Mouse (Mus musculus) stomach, postnatal 0 days (tissue): ENCODE results near the gene Polr3gl. TPM values are rescaled to one million over a fixed set of nuclear protein-coding genes. Genes with fewer than 3 reads are reported as not detected.
A peak's percentile ranks its signal among the peaks of the same experiment; 100 is the strongest.
"Not testable (repeated sequence)": the region's sequence is repeated elsewhere in the genome, so short reads cannot be mapped to it uniquely, and the experiment has no call there.

Source experiments
- ATAC-seq: fragments of 200-750 bp; cut with Nextera tagmentation; 2 replicates; pipeline ENCODE4 v1.8.0; 2017; ENCODE audit not compliant: low FRiP score, low TSS enrichment
- DNase-seq: peaks from one replicate; pipeline ENCODE4 v3.0.0-alpha.2; 2016; ENCODE audit warnings: low spot score
- H3K27ac ChIP-seq: fragments of 300-500 bp; sonication (generic); replicated peaks from 2 replicates; pipeline ENCODE4 v1.5.1; 2014; ENCODE audit warnings: mild to moderate bottlenecking, control low read depth
- H3K27me3 ChIP-seq: fragments of 300-500 bp; sonication (generic); 2 replicates; pipeline ENCODE4 v1.6.1; 2014; ENCODE audit warnings: low read length; ENCODE audit not compliant: control insufficient read depth, insufficient read depth
- H3K36me3 ChIP-seq: fragments of 300-500 bp; sonication (generic); 2 replicates; pipeline ENCODE4 v1.6.1; 2014; ENCODE audit warnings: low read length, mixed read lengths; ENCODE audit not compliant: control insufficient read depth, insufficient read depth
- H3K4me1 ChIP-seq: fragments of 300-500 bp; sonication (generic); replicated peaks from 2 replicates; pipeline ENCODE4 v1.6.1; 2014; ENCODE audit warnings: antibody characterized with exemption; ENCODE audit not compliant: control insufficient read depth, insufficient read depth
- H3K4me2 ChIP-seq: fragments of 300-500 bp; sonication (generic); replicated peaks from 2 replicates; pipeline ENCODE4 v1.6.1; 2014; ENCODE audit warnings: low read depth, mild to moderate bottlenecking, control low read depth, moderate library complexity
- H3K4me3 ChIP-seq: fragments of 300-500 bp; sonication (generic); 2 replicates; pipeline ENCODE4 v1.5.1; 2014; ENCODE audit warnings: low read depth, low read length, control low read depth
- H3K9ac ChIP-seq: fragments of 300-500 bp; sonication (generic); 2 replicates; pipeline ENCODE4 v1.6.1; 2014; ENCODE audit warnings: mild to moderate bottlenecking, low read length, control low read depth, mixed read lengths
- H3K9me3 ChIP-seq: fragments of 300-500 bp; sonication (generic); 2 replicates; pipeline ENCODE4 v1.6.1; 2016; ENCODE audit warnings: low read length; ENCODE audit not compliant: control insufficient read depth
- CTCF ChIP-seq: IDR thresholded peaks from 2 replicates; pipeline ENCODE4 v1.5.1; 2016; ENCODE audit warnings: antibody characterized with exemption, low read depth, mild to moderate bottlenecking, moderate library complexity
- EP300 ChIP-seq: optimal IDR thresholded peaks from 2 replicates; pipeline ENCODE3; 2016; ENCODE audit warnings: antibody characterized with exemption
- WGBS: fragments of 180-500 bp; shearing (Covaris S2); extraction: QIAGEN DNeasy Blood & Tissue Kit; methylation state at CpG from one replicate; pipeline ENCODE4 v1.1.7; 2014; 5-methylcytosine and 5-hydroxymethylcytosine counted together
- polyA plus RNA-seq: library from polyadenylated mRNA; unstranded; fragments of >200 nt; fragmentation: Nextera tagmentation; extraction: Ambion mirVana; gene quantifications from 2 replicates; pipeline ENCODE4 v1.2.1, GENCODE M21; 2015

The Polr3gl gene
- polyA plus RNA-seq, 1 experiment from 2014 or later = 16.1 TPM

DNA sequence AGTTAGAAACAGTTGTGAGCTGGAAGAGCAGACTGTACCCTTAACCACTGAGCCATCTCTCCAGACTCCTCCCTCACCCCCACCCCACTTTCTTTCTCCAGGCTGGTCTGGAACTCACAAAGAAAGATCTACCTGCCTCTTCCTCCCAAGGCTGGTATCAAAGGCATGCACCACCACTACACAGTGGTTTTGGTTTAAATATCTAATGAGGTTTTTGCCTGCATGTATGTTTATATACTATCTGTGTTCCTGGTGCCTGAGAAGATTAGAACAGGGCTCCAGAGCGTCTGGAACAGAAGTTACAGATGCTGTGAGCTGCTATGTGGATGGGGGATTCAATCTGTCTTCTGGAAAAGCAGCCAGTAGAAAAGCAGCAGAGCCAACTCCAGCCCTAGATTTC, 40.0 kb upstream of the Polr3gl start:
- no peak overlapping the region for H3K4me2 ChIP-seq
- H3K27me3 ChIP-seq = no peaks in the 10 kb centered on the region
- H3K36me3 ChIP-seq = peaks cover 7% of the 10 kb centered on the region
- no peak overlapping the region for H3K4me3 ChIP-seq
- WGBS = 48% methylated on average over 1 of the region's 1 CpGs
- no peaks in the 10 kb centered on the region for H3K9me3 ChIP-seq
- no peak for DNase-seq
- H3K9ac ChIP-seq = no peak overlapping the region
- H3K4me1 ChIP-seq = peaks cover 8% of the 10 kb centered on the region
- no peak for TF ChIP-seq EP300
- TF ChIP-seq CTCF = no peak
- no peak overlapping the region for H3K27ac ChIP-seq
- no peak for ATAC-seq

DNA sequence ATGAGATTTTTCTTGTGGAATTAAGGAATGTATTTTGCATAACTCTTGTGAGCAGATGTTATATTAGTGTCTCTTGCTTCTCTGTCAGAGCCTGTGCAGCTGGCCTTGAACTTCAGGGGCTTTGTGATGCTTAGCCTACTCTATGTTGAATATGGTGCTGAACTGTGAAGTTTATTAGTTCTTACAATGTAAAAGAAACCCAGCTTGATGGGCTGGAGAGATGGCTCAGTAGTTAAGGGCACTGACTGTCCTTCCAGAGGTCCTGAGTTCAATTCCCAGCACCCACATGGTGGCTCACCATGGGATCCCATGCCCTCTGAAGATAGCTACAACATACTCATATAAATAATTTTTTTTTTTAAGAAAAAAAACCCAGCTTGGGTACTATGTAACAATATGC, 38.1 kb upstream of the Polr3gl start:
- no peak for ATAC-seq
- Histone ChIP-seq H3K4me3 (no peak overlapping the region), H3K4me1 (peaks cover 8% of the 10 kb centered on the region), H3K27me3 (no peaks in the 10 kb centered on the region), H3K9ac (no peak overlapping the region), H3K27ac (no peak overlapping the region), H3K9me3 (no peaks in the 10 kb centered on the region), H3K4me2 (no peak overlapping the region), H3K36me3 (peaks cover 3% of the 10 kb centered on the region; the same call in 1 of the 2 replicates)
- DNase-seq = no peak
- TF ChIP-seq CTCF = no peak
- TF ChIP-seq EP300 = no peak

DNA sequence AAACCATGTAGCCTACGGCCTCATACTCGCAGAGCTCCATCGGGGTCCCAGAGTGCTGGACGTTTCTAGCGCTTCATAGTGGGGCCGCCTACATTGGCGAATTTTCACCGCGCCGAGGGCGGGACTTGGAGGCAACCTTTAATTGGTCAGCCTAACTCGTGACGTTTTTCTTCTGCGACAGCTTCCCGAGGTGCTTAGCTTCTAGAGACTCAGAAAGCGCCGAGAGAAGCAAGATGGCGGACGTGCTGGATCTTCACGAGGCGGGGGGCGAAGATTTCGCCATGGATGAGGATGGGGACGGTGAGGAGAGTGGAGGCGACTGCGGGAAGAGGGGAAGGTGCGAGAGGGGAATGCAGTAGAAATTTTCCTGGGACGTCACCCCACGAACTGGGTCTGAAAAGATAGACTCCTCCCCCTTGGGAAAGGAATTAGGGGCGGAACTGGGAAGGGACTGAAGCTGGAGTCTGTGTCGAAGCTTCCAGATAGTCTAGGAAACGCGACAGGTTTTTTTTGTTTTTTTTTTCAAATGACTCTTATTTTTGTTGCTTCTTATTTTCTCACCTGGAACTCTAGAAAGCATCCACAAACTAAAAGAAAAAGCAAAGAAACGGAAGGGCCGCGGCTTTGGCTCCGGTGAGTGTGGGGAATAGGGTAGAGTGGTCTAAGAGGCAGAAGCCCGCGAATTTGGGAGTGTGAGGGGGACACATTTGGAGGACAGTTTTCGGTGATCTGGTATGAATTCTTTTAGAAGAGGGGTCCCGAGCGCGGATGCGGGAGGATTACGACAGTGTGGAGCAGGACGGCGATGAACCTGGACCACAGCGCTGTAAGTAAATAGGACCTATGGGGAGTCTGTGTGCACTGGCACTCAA, 36.0 kb upstream of the Polr3gl start, which contains the start of gene Rbm8a:
Gene Rbm8a (plus strand): TSS at position 205 of the 872 bp plus-strand sequence.
- Histone ChIP-seq H3K4me2 (peak within 1 kb of the TSS; percentile 80), H3K4me1 (peaks cover 5% of the 10 kb centered on the region), H3K27me3 (no peaks in the 10 kb centered on the region), H3K36me3 (peaks cover 3% of the 10 kb centered on the region; the same call in 1 of the 2 replicates), H3K9me3 (no peaks in the 10 kb centered on the region), H3K9ac (peak within 1 kb of the TSS; percentile 77), H3K27ac (peak within 1 kb of the TSS; percentile 85), H3K4me3 (peak within 1 kb of the TSS; percentile 68)
- under 1% methylated on average over 48 of the region's 48 CpGs for WGBS
- TF ChIP-seq EP300 (no peak), CTCF (no peak)
- ATAC-seq (peak; percentile 94), DNase-seq (peak; percentile 95)

DNA sequence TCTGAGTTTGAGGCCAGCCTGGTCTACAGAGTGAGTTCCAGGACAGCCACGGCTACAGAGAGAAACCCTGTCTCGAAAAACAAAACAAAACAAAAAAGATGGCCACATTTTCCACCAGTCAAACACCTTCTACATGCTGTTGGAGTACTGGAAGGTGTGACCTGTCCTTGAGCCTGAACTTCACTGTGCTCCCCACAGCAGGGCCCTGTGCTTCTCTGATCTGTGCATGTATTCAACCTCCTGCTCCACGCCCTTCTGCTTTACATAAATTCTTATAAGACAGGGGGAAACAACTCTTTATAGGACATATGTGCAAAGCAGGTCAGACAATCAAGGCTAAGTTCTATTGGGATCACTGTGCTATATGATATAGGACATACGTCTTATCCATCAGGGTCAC, 29.2 kb upstream of the Polr3gl start:
- no peaks in the 10 kb centered on the region for H3K27me3 ChIP-seq
- no peak overlapping the region for H3K27ac ChIP-seq
- no peaks in the 10 kb centered on the region for H3K4me1 ChIP-seq
- no peak overlapping the region for H3K9ac ChIP-seq
- TF ChIP-seq CTCF = no peak
- TF ChIP-seq EP300 = no peak
- no peak overlapping the region for H3K4me2 ChIP-seq
- ATAC-seq = no peak
- H3K4me3 ChIP-seq = no peak overlapping the region
- no peaks in the 10 kb centered on the region for H3K9me3 ChIP-seq
- WGBS = 92% methylated on average over 4 of the region's 4 CpGs
- H3K36me3 ChIP-seq = peaks cover 3% of the 10 kb centered on the region; the same call in 1 of the 2 replicates
- DNase-seq = no peak

DNA sequence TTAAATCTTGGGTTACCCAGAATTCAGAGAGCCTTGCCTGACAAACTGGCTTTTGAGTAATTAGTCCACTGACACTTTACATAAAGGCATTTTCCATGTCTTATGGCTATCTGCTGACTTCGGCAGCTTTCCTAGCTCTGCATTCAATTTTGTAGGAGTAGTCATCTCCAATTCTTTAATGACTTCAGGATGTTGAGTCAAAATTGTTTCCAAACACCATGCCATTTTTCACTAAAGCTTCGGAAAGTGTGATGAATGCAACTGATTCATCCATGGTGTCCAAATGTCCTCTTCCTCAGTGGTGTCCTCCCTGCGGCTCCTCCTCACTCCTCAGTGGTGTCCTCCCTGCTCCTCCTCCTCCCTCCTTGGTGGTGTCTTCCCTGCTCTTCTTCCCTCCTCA, 24.0 kb upstream of the Polr3gl start:
- ATAC-seq (no peak), DNase-seq (no peak)
- no peaks in the 10 kb centered on the region for H3K9me3 ChIP-seq
- no peak overlapping the region for H3K27ac ChIP-seq
- H3K4me1 ChIP-seq = no peaks in the 10 kb centered on the region
- H3K9ac ChIP-seq = no peak overlapping the region
- H3K4me3 ChIP-seq = no peak overlapping the region
- WGBS = 87% methylated on average over 3 of the region's 3 CpGs
- no peaks in the 10 kb centered on the region for H3K27me3 ChIP-seq
- no peak for TF ChIP-seq EP300
- TF ChIP-seq CTCF = no peak
- no peaks in the 10 kb centered on the region for H3K36me3 ChIP-seq
- no peak overlapping the region for H3K4me2 ChIP-seq

DNA sequence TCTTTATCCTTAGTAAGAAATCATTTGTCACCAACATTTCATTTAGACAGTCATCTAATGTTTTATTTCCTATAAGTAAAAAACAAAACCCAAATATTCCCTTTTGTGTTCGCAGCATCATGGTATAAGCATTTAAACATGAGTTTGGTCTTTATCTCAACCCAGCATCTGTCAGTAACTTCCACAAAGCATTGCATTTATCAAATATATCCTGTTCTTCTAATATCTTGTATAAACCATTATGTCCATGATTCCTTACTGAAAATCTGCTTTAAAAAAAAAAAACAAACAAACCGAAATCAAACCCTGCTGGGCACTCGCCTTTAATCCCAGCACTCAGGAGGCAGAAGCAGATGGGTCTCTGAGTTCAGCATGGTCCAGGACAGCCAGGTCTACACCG, 12.6 kb upstream of the Polr3gl start:
- H3K27ac ChIP-seq = no peak overlapping the region
- H3K36me3 ChIP-seq = no peaks in the 10 kb centered on the region
- TF ChIP-seq CTCF (no peak), EP300 (no peak)
- H3K4me2 ChIP-seq = no peak overlapping the region
- ATAC-seq (no peak), DNase-seq (no peak)
- no peak overlapping the region for H3K9ac ChIP-seq
- H3K4me1 ChIP-seq = no peaks in the 10 kb centered on the region
- no peaks in the 10 kb centered on the region for H3K9me3 ChIP-seq
- no peaks in the 10 kb centered on the region for H3K27me3 ChIP-seq
- WGBS = 88% methylated on average over 4 of the region's 4 CpGs
- no peak overlapping the region for H3K4me3 ChIP-seq

DNA sequence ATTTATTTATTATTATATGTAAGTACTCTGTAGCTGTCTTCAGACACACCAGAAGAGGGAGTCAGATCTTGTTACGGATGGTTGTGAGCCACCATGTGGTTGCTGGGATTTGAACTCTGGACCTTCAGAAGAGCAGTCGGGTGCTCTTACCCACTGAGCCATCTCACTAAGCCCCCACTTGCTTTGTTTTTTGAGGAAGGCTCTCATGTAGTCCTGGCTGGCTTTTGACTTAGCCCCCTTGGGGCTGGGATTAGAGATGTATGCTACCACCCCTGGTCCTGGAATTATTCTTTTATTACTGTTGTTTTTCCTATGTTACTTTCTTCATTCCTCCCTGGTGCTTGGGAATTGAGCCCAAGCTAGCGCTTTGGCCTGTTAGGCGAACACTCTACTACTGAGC, 12.0 kb upstream of the Polr3gl start:
- not testable (repeated sequence) for H3K4me1 ChIP-seq, H3K4me2 ChIP-seq, DNase-seq, H3K36me3 ChIP-seq, ATAC-seq, H3K9ac ChIP-seq, H3K4me3 ChIP-seq, H3K9me3 ChIP-seq, H3K27ac ChIP-seq, H3K27me3 ChIP-seq
- WGBS = 87% methylated on average over 3 of the region's 4 CpGs
